Mouse (Mus musculus) adrenal gland, adult 8-10 months (tissue): Measurements from ENCODE around the gene Slco2a1. TPM values are rescaled to one million over a fixed set of nuclear protein-coding genes. Genes with fewer than 3 reads are reported as not detected.
A peak's percentile ranks its signal among the peaks of the same experiment; 100 is the strongest.

Experiments
- DNase-seq: peaks from one replicate; pipeline ENCODE4 v3.0.0; 2022
- total RNA-seq, 4 experiments: library from RNA; stranded (reverse); gene quantifications; 2 replicates each; pipeline ENCODE4 v1.2.4; 2022

The Slco2a1 gene
- total RNA-seq, 4 experiments from 2014 or later: 3.3 to 5.7 (median 4.4) TPM

DNA sequence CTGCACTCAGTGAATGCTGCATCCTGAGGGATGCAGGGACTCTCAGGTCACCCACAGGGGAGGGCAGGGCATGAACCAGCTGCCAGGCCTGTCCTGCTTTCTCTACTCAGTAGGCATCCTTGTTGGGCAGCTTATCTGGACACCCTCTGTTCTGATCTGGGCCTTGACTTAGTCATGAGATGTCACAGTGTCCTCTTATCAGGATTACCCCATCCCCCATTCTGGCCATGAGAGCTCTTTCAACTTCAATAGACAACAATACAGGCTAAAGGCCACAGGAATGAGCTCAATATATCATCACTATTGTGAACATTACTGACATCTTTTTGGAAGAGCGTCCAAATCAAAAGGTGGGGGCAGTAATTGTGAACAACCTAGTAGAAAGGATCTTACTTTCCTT lies 3.4 kb upstream of the Slco2a1 start:
- peak; percentile 61 for DNase-seq

DNA sequence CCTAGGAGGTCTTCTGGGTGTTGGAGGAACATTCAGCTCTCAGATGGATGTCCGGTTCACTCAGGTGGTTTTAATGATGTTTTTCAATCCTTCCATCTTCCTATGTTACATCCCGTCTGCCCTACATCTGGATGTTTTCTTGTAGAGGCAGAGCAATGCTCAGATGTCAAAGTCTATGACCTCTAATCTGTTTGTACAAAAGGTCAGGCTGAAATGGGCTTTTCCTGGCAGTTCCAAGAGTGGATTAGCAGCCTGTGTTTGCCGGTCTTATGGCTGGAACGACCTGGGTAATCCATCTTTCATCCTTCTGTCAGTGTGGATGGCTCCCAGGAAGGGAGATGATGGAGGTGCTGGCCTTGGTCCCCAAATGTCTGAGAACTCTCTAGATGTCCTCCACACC lies 2.6 kb upstream of the Slco2a1 start:
- no peak for DNase-seq

DNA sequence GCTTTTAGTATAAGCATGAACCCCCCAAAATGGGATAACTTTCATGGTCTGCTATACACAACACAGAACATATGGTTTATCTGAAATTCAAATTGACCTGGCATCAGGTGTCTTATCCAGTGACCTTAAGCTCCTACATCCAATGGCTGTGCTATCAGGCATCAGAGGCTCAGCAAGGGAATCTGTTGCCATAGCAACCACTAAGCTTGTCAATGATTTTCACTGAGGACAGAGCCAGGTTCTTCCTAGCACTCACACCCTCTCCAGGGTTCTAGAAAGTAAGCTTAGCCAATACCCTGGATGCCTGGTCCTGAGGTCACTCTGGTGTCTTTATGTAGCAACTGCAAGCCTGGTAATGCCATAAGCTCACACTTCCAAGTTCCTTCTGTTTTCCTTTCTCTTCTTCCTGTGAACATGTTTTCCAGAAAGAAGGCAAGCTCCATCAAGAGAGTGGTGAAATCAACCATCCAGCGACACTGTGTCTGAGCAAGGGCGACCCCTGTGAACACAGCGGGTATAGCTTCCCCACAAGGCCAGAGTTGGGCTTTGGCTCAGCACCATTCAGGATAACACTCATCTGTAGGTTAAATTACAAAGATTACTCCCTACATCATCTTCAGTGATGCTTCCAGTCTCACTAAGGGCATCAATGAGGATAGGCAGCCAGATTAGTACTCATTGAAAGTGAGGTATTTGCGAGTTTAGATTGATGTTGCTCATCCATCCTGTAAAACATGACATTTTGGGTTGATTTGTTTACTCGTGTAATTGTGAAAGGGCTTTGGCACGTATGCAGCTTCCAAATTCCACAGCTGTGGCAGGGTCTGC lies 2.0 kb downstream of the Slco2a1 start:
- DNase-seq: no peak

GRCm38 (mm10) chr9:102991134-102991406 lies 2.6 kb downstream of the Slco2a1 start:
- DNase-seq: no peak

- DNase-seq: no peak
Measured at GRCm38 (mm10) chr9:102992877-102993276, 4.4 kb downstream of the Slco2a1 start.

- DNase-seq: no peak
Measured at GRCm38 (mm10) chr9:102993764-102994163, 5.3 kb downstream of the Slco2a1 start.

DNA sequence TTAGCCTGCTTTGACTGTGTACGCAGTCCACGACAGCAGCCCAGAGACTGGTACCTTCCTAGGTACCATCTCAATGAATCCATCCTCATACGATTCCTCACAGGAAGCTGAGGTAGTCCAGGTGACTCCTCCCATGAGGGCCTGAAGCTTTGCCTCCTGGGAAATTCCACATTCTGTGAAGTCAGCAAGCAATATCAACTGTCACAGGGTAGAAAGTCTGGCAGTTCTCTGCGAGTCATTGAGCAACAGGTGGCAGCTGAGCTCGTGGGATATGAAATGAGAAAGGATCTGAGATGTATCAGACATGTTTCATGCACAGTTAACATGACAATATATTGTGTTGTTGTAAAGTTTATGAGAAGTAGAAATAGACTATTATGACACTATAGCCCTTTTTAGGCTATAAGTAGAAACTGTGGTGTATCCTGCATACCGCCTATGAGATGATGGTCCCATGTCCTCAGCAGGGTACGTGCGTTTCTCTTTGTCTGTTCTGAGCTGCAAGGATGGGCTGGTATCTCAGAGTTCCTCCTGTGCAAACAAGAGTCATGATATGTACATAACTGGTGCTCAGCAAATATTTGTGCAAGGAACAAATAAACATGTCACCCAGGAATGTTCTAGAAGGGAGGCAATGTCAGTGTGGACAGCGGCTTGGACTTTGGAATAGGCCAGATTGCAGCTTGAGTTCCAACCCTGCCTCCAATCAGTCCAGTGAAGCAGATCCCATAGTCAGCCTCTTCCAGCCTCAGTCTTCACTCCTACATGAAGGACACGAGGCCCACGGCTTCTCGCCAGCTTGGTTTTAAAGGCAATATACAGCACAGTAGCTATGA lies 7.5 kb downstream of the Slco2a1 start:
- no peak for DNase-seq

GRCm38 (mm10) chr9:103000384-103000783 lies 11.9 kb downstream of the Slco2a1 start:
- DNase-seq: no peak

DNA sequence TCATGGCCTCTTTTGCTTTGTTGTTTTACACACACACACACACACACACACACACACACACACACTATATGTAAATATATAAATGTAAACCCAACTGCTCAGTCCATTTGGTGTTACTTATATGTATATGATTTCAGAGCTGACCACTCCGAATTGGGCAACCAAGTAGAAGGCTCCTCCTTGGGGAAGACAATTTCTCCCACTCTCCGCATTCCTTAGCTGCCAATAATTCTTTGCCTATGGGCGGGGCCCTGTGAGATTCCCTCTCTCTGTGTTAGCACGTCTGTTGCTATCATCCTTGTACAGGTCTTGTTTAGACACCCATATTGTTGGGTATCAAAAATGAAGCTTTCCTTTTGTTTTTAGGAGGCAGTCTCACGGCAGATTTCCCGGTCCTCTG lies 15.8 kb downstream of the Slco2a1 start:
- DNase-seq: no peak

- DNase-seq: peak; percentile 47
Measured at GRCm38 (mm10) chr9:103007699-103008078, 19.2 kb downstream of the Slco2a1 start.

- DNase-seq: no peak
Measured at GRCm38 (mm10) chr9:103008079-103008855, 19.8 kb downstream of the Slco2a1 start.

DNA sequence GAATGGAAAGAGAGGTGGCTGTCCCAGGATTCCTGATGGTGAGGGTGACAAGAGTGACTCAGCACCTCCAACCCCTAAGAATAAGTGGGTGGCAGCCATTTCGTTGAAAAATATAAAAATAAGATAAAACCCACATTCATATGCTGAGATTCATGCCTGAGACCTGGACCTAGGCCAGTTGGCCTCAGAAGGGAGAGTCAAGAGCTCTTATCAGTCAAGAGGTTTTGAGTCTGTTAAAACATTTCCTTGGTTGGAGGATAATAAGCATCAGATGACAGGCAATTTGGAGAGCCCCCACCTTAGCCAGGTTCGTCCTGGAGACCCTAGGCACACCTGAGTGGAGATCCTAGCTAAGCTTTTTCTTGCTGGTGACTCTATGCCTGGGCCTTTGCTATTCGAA lies 21.6 kb downstream of the Slco2a1 start:
- no peak for DNase-seq

GRCm38 (mm10) chr9:103013366-103013765 lies 24.9 kb downstream of the Slco2a1 start:
- DNase-seq: peak; percentile 30

- DNase-seq: no peak
Measured at GRCm38 (mm10) chr9:103014686-103015085, 26.2 kb downstream of the Slco2a1 start.

DNA sequence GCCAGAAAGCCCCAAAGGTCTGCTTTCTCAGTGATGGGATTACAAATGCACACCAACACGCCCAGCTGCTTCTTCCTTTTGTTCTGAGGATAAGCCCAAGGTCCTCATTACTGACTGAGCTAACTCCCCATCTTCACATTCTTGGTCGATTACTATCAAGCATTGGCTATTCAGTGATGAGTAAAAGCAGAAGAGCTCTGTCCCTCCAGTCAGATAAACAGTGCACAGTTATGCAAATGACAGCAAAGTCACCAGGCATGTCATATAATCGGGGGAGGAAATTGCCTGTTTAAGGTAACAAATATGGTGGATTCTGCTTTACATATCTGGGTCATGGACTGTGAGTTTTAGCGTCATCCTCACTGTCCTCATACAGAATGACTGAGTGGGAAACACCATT lies 35.6 kb downstream of the Slco2a1 start:
- no peak for DNase-seq

GRCm38 (mm10) chr9:103027150-103027889 lies 38.8 kb downstream of the Slco2a1 start:
- no peak for DNase-seq

DNA sequence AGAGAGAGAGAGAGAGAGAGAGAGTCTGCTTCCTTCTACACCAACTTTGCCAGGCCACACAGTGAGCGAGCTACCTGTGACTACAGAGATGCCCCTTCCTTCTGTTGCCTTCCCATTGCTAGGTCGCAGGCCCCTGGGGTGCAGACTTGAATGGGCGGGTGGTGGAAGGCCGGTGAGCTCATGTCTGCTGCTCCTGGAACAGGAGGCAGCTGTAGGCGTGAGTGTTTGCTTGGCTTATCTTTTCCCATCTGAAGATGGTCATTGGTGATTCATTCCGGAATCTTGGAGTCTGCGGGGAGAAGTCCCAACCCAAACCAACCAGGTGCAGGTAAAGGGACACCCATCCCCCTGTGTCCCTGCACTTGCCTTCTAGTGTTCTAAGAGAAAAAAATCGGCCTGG lies 40.5 kb downstream of the Slco2a1 start:
- DNase-seq: no peak

DNA sequence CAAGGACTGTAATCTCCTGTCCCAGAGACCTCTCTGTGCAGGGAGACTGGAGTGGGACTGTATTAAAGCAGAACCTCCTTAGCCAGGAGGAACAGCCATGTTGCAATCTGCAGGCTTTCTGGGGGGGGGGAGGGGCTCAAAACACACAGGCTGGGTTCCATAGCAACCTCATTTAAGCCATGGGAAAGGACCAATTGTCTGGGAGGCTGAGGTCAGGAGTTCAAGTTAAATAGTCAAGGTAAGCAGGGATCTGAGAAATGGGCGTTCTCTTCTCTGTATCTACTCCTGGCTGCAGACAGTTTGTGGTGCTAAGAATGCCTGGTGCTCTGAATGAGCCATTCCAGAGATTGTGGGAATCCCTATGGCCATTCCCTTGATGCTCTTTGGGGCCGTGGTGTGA lies 41.5 kb downstream of the Slco2a1 start:
- no peak for DNase-seq

GRCm38 (mm10) chr9:103031211-103031610 lies 42.7 kb downstream of the Slco2a1 start:
- DNase-seq: no peak

DNA sequence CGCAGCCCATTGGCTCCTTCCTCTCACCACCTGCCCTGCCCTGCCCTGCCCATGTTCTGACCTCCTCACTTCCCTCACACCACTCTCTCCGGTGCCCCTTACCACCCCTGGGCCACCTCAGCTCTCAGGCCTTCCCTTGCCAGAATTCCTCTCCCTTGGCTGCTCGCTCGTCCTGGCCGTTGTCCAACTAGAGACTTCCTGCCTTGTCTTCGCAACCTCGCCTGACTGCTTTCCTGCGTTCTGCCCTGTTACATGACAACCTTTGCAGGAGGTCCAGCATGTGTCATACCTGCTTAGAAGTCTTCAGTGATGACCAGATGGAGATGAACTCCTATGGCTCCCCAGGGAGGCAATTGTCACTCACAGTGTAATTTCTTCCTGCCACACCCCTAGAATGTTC lies 43.7 kb downstream of the Slco2a1 start:
- no peak for DNase-seq

DNA sequence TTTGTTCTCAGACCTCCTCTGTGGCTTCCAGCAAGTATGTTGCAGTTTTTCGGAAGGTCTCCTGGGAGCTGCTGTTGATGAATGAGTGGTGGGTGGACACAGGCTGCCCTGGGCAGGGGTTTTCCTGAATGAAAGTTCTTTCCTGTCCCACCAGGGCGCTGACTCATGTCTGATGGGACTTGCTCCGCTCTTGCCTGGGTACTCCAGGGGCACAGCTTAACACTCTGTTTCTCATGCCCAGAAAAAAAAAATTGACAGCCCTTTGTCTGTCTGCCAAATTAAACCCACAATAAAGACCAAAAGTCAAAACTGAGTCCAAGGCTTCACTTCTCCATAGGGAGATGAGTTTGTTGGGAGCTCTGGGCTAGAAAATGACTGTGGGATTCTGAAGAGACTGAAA lies 44.9 kb downstream of the Slco2a1 start:
- DNase-seq: no peak

GRCm38 (mm10) chr9:103036971-103037391 lies 48.5 kb downstream of the Slco2a1 start:
- DNase-seq: no peak
